Mouse (Mus musculus): ENCODE results near the gene Mettl7a2.
"Not testable (repeated sequence)": the region's sequence is repeated elsewhere in the genome, so short reads cannot be mapped to it uniquely, and the experiment has no call there.

The Mettl7a2 gene

GRCm38 (mm10) chr15:100337847-100338246 is 15.2 kb upstream of the Mettl7a2 start:
- DNase-seq (ENCODE audit: low read depth, low spot score), result peak; percentile 80

DNA sequence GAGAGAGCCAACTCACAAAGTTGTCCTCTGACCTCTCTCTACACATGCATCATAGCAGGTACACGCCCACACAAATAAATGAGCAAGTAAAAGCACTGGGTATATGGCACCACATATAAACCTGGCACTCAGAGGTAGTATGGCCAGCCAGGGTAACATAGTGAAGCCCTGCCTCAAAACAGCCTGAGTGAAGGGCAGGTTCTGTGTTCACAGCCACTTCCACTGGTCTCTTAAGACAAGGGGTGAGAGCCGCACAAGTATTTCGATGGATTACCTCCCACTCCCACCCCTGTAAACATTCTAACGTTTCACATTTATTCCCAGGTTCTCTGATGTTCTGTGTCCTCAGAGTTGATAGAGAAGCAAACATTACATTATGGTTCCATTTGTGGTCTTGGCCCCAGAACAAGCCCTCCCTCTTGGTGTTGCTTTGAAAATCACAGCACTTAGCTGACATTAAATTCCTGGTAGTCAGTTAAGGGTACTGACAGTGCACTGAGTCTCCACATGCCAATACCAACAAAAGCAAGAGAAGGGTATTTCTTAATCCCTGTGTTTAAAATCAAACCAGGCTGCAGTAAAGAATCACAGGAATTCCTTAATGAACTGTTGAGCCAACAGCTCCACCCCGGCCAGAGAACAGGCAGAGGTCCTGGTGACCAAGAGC is 11.6 kb upstream of the Mettl7a2 start:
- not testable (repeated sequence) for DNase-seq (ENCODE audit: low read depth, low spot score)

DNA sequence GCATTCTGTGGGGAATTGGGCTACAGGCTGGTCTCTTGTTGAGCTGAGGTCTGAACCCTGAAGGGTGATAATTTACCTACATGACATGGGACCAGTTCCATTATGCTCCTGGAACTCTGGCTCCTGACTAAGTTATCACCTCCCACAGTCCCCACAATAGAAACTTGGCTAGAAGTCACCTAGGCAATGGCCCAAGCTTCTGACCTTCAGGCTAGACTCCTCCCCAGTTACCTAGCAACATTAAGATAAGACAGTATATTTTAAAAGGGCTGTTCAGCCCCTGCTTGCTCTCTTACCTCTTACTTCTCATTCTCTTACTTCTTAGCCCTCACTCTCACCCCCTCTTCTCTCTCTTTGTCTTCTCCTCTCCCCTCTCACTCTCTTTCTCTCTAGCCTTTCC is 7.5 kb upstream of the Mettl7a2 start:
- no peak for DNase-seq (ENCODE audit: low read depth, low spot score)

- no peak for DNase-seq (ENCODE audit: low read depth, low spot score)
Measured at GRCm38 (mm10) chr15:100346761-100347160, 6.2 kb upstream of the Mettl7a2 start.

DNA sequence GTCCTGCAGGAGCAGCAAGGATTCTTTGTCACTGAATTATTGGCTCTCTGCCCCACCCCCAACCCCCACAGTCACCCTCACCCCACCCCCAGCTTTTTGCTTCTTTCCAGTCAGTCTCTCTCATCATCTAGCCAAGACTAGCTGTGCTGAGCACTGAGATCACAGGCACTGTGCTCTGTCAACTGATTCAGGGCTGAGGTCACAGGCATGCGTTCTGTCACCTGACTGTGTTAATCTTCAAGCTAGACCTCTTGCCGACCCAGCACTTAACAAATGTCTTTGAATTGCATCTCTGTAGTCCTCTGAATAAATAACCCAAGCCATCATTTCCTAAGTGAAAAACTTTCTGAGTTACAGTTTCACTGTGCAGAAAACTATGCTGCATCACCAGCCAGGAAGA is 3.5 kb upstream of the Mettl7a2 start:
- DNase-seq (ENCODE audit: low read depth, low spot score), result no peak

DNA sequence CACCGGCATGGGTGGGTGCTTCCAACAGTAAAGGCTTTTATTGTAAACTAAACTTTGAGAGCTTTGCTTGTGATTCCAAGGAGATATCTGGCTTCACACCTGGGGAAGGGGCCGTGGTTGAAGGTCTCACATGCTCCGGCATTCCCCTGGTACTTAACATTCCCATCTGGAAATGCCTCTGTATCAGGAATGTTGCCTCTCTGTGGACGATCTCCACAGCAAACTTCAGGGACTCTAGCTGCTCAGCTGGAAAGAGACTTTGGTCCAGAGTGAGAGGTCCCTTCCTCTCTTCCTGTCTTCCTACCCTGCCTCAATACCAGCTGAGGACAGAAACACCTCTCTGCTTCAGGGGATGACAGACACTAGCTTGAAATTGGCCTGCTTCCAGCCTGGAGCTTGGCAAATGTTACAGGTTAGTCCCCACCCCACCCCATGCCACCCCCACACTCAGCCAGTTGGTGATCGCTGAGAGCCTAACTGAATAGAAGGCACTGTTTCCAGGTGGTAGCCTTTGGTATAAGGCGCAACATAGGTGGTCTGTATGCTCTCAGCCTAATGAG is 1.4 kb upstream of the Mettl7a2 start:
- DNase-seq (ENCODE audit: low read depth, low spot score), result no peak

DNA sequence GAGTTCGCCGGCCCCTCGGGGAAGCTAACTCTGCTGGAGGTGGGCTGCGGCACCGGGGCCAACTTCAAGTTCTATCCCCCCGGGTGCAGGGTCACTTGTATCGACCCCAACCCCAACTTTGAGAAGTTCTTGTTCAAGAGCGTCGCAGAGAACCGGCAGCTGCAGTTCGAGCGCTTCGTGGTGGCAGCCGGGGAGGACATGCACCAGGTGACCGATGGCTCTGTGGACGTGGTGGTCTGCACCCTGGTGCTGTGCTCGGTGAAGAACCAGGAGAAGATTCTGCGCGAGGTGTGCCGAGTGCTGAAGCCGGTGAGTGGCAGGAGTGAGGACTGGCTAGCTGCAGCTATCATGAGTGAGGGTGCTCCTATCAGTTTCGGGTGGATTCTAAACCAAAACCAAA is 399 bp downstream of the Mettl7a2 start:
- not testable (repeated sequence) for DNase-seq (ENCODE audit: low read depth, low spot score)

- DNase-seq (ENCODE audit: low read depth, low spot score), result no peak
Measured at GRCm38 (mm10) chr15:100355876-100356275, 2.9 kb downstream of the Mettl7a2 start.

GRCm38 (mm10) chr15:100364242-100364641 is 11.2 kb downstream of the Mettl7a2 start, which contains the start of gene Higd1c:
Gene Higd1c, plus strand, starts transcription at chr15:100364542.
- no peak for DNase-seq (ENCODE audit: low read depth, low spot score)

DNA sequence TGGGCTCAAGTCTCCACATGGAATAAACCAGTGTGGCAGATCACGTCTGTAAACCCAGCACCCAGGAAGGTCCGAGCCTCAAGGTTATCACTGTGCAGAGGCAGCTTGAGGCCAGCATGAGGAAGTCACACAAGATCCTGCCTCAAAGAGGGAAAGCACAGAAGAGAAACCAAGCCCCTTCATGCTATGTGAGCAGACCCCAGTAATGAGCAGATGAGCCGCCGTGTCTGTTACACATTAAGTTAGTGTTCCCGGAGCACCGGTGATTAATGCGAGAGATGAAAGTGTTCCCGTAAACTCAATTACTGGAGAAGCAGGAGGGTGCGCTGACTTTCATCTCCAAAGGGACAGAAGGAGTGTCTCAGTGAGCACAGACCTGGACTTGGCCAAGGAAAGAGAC is 13.0 kb downstream of the Mettl7a2 start:
- not testable (repeated sequence) for DNase-seq (ENCODE audit: low read depth, low spot score)

- no peak for DNase-seq (ENCODE audit: low read depth, low spot score)
Measured at GRCm38 (mm10) chr15:100367119-100367518, 14.1 kb downstream of the Mettl7a2 start.

- peak; percentile 57 for DNase-seq (ENCODE audit: low read depth, low spot score)
Measured at GRCm38 (mm10) chr15:100375066-100375465, 22.1 kb downstream of the Mettl7a2 start.

- DNase-seq (ENCODE audit: low read depth, low spot score), result not testable (repeated sequence)
Measured at GRCm38 (mm10) chr15:100377847-100378505, 25.0 kb downstream of the Mettl7a2 start.

DNA sequence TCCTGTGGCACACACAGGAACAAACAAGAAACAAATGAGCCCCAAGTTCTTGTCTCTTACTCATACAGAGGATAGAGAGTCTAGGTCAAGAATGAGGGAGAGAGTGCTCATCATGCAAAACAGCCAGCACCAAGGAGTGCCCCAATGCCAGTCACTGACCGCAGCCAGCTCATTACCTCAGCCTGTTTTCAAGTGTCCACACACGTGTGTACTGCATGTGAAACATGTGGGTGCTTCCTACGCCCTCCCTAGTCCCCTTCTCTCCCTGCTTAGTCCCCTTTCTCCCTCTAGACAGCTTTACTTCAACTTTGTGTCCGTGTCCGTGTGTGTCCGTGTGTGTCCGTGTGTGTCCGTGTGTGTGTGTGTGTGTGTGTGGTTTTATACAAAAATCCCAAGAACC is 26.7 kb downstream of the Mettl7a2 start:
- DNase-seq (ENCODE audit: low read depth, low spot score), result no peak

- no peak for DNase-seq (ENCODE audit: low read depth, low spot score)
Measured at GRCm38 (mm10) chr15:100380104-100380503, 27.1 kb downstream of the Mettl7a2 start.

DNA sequence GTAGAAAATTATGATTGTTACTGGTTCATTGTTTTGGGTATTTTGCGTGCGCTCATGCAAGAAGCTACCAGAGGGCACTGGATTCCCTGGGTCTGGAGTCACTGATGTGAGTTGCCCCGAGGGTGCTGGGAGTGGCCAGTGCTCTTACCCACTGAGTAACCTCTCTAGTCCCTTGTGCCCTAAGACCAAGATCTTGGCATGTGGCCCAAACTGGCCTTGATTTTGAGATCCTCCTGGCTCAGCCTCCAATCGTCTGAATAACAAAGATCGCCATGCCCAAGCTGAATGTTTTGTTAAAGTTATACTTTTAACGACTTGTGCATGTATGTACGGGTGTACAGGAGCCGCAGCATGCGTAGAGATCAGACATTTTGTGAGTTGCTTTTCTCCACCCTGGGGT is 32.7 kb downstream of the Mettl7a2 start:
- no peak for DNase-seq (ENCODE audit: low read depth, low spot score)

DNA sequence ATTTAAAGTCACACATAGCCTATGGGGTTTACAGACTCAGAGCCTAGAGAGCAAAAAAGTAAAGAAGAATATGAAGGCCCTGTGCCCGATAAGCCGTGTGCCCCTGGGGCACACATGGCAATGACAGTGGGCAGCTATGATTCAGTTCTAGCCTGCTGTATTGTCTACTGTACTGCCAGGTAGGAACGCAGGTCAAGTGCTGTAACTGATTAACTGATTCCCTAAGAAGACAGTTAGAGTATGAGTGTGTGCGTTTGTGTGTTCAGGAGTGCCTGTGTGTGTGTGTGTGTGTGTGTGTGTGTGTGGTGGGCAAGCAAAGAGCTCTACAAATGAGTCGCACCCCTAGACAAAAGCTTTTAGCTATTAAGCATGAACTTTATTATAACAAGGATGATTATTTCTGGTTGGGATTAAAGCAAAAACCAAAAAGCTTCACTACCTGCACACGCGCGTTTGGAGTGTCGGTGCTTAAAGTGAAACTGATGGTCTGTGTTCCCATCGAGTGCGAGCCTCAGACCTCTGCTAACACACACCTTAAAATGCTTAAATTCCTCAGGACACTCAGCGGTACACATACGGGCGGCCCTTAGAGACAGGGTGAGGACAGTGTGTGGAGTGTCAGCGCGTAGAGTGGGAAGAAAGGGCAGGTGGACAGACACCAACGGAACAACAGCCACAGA is 34.7 kb downstream of the Mettl7a2 start:
- no peak for DNase-seq (ENCODE audit: low read depth, low spot score)

- DNase-seq (ENCODE audit: low read depth, low spot score), result no peak
Measured at GRCm38 (mm10) chr15:100388224-100388835, 35.3 kb downstream of the Mettl7a2 start.

GRCm38 (mm10) chr15:100388886-100389285 is 35.9 kb downstream of the Mettl7a2 start:
- DNase-seq (ENCODE audit: low read depth, low spot score), result no peak

GRCm38 (mm10) chr15:100391066-100391465 is 38.1 kb downstream of the Mettl7a2 start:
- DNase-seq (ENCODE audit: low read depth, low spot score), result no peak

- no peak for DNase-seq (ENCODE audit: low read depth, low spot score)
Measured at GRCm38 (mm10) chr15:100391599-100391998, 38.6 kb downstream of the Mettl7a2 start.

GRCm38 (mm10) chr15:100393016-100393415 is 40.0 kb downstream of the Mettl7a2 start:
- no peak for DNase-seq (ENCODE audit: low read depth, low spot score)

Measured in CD4-positive, CD25-positive, alpha-beta regulatory T cell, adult 2 months (primary cell).